ENCODE assay signal across 15 mouse cellular contexts in genomic region chr7:139280044-139280443, GRCm38 (mm10). TPM values are rescaled to one million over a fixed set of nuclear protein-coding genes. Genes with fewer than 3 reads are reported as not detected.
DNase-seq lines count a peak whose midpoint lies in the region; ATAC-seq and TF ChIP-seq lines count a peak whose summit lies in the region.
"Had no signal": no experiment of that assay in that cellular context is flagged by ENCODE, and none has a peak within 500 bp of the region (broad histone marks: within the 10 kb centered on the region; RNA-seq: fewer than 3 reads in every experiment).

No protein-coding gene starts in this region.

- no peak for TF ChIP-seq CTCF in lung, embryonic 14.5 days (IDR thresholded peaks at IDR 0.05; ENCODE audit: low read depth)
- TF ChIP-seq CTCF in stomach, postnatal 0 days (IDR thresholded peaks at IDR 0.05; ENCODE audit: low read depth) = no peak

- H3K9ac ChIP-seq in lung, embryonic 14.5 days = no peak overlapping the region
- H3K9ac ChIP-seq in stomach, postnatal 0 days (ENCODE audit: low read length) = no peak overlapping the region
- H3K9ac ChIP-seq: heart, embryonic 15.5 days; liver, embryonic 12.5 days had no signal

- ATAC-seq in lung, embryonic 14.5 days (ENCODE audit: insufficient read depth) = peak; percentile 21; the same call in 1 of the 2 replicates
- peak; percentile 15; the same call in 1 of the 2 replicates for ATAC-seq in stomach, postnatal 0 days (ENCODE audit: low FRiP score, low TSS enrichment)

- 80% methylated on average over 1 of the region's 1 CpGs for WGBS in heart, embryonic 10.5 days
- WGBS in lung, embryonic 14.5 days = 32% methylated on average over 1 of the region's 1 CpGs
- WGBS in stomach, postnatal 0 days = 23% methylated on average over 1 of the region's 1 CpGs

- no peak for TF ChIP-seq EP300 in stomach, postnatal 0 days (optimal IDR thresholded peaks at IDR 0.05)

- H3K27me3 ChIP-seq in heart, embryonic 10.5 days (ENCODE audit: insufficient read depth, poor library complexity, severe bottlenecking) = no peaks in the 10 kb centered on the region
- no peaks in the 10 kb centered on the region for H3K27me3 ChIP-seq in lung, embryonic 14.5 days (ENCODE audit: insufficient read depth, low read length)
- H3K27me3 ChIP-seq in stomach, postnatal 0 days (ENCODE audit: control insufficient read depth, insufficient read depth, low read length) = no peaks in the 10 kb centered on the region
- H3K27me3 ChIP-seq: heart, embryonic 15.5 days; liver, embryonic 12.5 days; megakaryocyte, embryonic 14.5 days had no signal

- H3K27ac ChIP-seq in heart, embryonic 10.5 days = peak overlapping the region; percentile 50; the same call in 1 of the 2 replicates
- peak overlapping the region; percentile 25; the same call in 1 of the 2 replicates for H3K27ac ChIP-seq in lung, embryonic 14.5 days (ENCODE audit: low read depth)
- peak overlapping the region; percentile 83 for H3K27ac ChIP-seq in stomach, postnatal 0 days (replicated peaks)
- H3K27ac ChIP-seq: gastrocnemius, adult 2 months; heart, embryonic 15.5 days; liver, embryonic 12.5 days had no signal

- peaks cover 41% of the 10 kb centered on the region for H3K4me1 ChIP-seq in heart, embryonic 10.5 days
- H3K4me1 ChIP-seq in lung, embryonic 14.5 days (ENCODE audit: insufficient read depth) = peaks cover 4% of the 10 kb centered on the region; the same call in 1 of the 2 replicates
- H3K4me1 ChIP-seq in stomach, postnatal 0 days (replicated peaks; ENCODE audit: control insufficient read depth, insufficient read depth) = peaks cover 4% of the 10 kb centered on the region

- no peak overlapping the region for H3K4me2 ChIP-seq in lung, embryonic 14.5 days
- no peak overlapping the region for H3K4me2 ChIP-seq in stomach, postnatal 0 days (replicated peaks; ENCODE audit: low read depth)
- H3K4me2 ChIP-seq: heart, embryonic 15.5 days; liver, embryonic 12.5 days had no signal

- no peaks in the 10 kb centered on the region for H3K36me3 ChIP-seq in heart, embryonic 10.5 days
- no peaks in the 10 kb centered on the region for H3K36me3 ChIP-seq in lung, embryonic 14.5 days (ENCODE audit: insufficient read depth)
- H3K36me3 ChIP-seq in stomach, postnatal 0 days (ENCODE audit: control insufficient read depth, insufficient read depth, low read length) = no peaks in the 10 kb centered on the region
- H3K36me3 ChIP-seq: forebrain, embryonic 10.5 days; heart, embryonic 15.5 days; liver, embryonic 12.5 days had no signal

- no peaks in the 10 kb centered on the region for H3K9me3 ChIP-seq in heart, embryonic 10.5 days
- H3K9me3 ChIP-seq in lung, embryonic 14.5 days (ENCODE audit: low read depth, low read length) = no peaks in the 10 kb centered on the region
- no peaks in the 10 kb centered on the region for H3K9me3 ChIP-seq in stomach, postnatal 0 days (ENCODE audit: control insufficient read depth, low read length)
- H3K9me3 ChIP-seq: forebrain, embryonic 10.5 days; heart, embryonic 15.5 days; liver, embryonic 12.5 days; megakaryocyte, embryonic 14.5 days had no signal

- no peak overlapping the region for H3K4me3 ChIP-seq in heart, embryonic 10.5 days
- no peak overlapping the region for H3K4me3 ChIP-seq in lung, embryonic 14.5 days (ENCODE audit: low read depth, low read length)
- H3K4me3 ChIP-seq in stomach, postnatal 0 days (ENCODE audit: low read depth, low read length) = no peak overlapping the region
- H3K4me3 ChIP-seq: forebrain, embryonic 10.5 days; gastrocnemius, adult 2 months; heart, embryonic 15.5 days; liver, embryonic 12.5 days had no signal

- DNase-seq in heart, embryonic 10.5 days (ENCODE audit: low spot score) = no peak
- no peak for DNase-seq in heart, adult 9 months (ENCODE audit: low spot score in 2 of 2)
- no peak for DNase-seq in lung, embryonic 14.5 days
- DNase-seq in lung, adult 18-20 months = no peak
- peak; percentile 65 for DNase-seq in urinary bladder, postnatal 14 days (ENCODE audit: low spot score)
- DNase-seq in urinary bladder, postnatal 10 days (ENCODE audit: low spot score) = no peak
- DNase-seq in stomach, postnatal 0 days (ENCODE audit: low spot score) = peak; percentile 58
- no peak for DNase-seq in thymus, adult 18-20 months
- DNase-seq: cerebellum, adult 9-10 months; gastrocnemius, adult 2 months; lung, postnatal 14 days had no signal

RNA-seq across cellular contexts. Expression of gene Pwwp2b, which starts 31.8 kb away (rescaled TPM):
- 10.5 and 11.1 TPM in 2 replicates for polyA plus RNA-seq in heart, embryonic 10.5 days (2016; fragmentation: Nextera tagmentation; extraction: Ambion mirVana)
- 13.1 and 13.5 TPM in 2 replicates for polyA plus RNA-seq in lung, embryonic 14.5 days (2014; fragmentation: Nextera tagmentation; extraction: Ambion mirVana)
- 16.0 and 17.2 TPM in 2 replicates for polyA plus RNA-seq in stomach, postnatal 0 days (2015; fragmentation: Nextera tagmentation; extraction: Ambion mirVana)

Comparison
In these comparisons a context has a peak if more than half of its experiments do, and no peak if none do; other contexts are left out.
1. DNase-seq: peak in urinary bladder, postnatal 14 days (single experiment) and stomach, postnatal 0 days (single experiment); none in heart, embryonic 10.5 days (single experiment), heart, adult 9 months (0 of 2), lung, embryonic 14.5 days (single experiment), lung, adult 18-20 months (0 of 2), urinary bladder, postnatal 10 days (single experiment) and thymus, adult 18-20 months (0 of 2).
2. H3K27ac ChIP-seq: peak in every context shown above with its lines; median percentile 83 in stomach, postnatal 0 days; 50 in heart, embryonic 10.5 days; 25 in lung, embryonic 14.5 days.